Mouse (Mus musculus) heart, embryonic 11.5 days (tissue): ENCODE data around the gene Col4a6. TPM values are rescaled to one million over a fixed set of nuclear protein-coding genes. Genes with fewer than 3 reads are reported as not detected.

ENCODE experiments used
- ATAC-seq: fragments of 200-750 bp; cut with Nextera tagmentation; replicated peaks from 2 replicates; pipeline ENCODE4 v1.8.0; 2017; ENCODE audit warnings: moderate library complexity; ENCODE audit not compliant: insufficient number of reproducible peaks, low FRiP score, low TSS enrichment
- H3K27ac ChIP-seq: fragments of 300-500 bp; sonication (generic); 2 replicates; pipeline ENCODE4 v1.5.1; 2014; ENCODE audit warnings: mild to moderate bottlenecking, low read depth, low read length
- H3K27me3 ChIP-seq: fragments of 300-500 bp; sonication (generic); 2 replicates; pipeline ENCODE4 v1.6.1; 2014; ENCODE audit warnings: mild to moderate bottlenecking, low read length, mixed read lengths; ENCODE audit not compliant: control insufficient read depth, insufficient read depth
- H3K36me3 ChIP-seq: fragments of 300-500 bp; sonication (generic); 2 replicates; pipeline ENCODE4 v1.6.1; 2014; ENCODE audit warnings: mild to moderate bottlenecking, low read length, moderate library complexity, mixed read lengths; ENCODE audit not compliant: control insufficient read depth, insufficient read depth
- H3K4me1 ChIP-seq: fragments of 300-500 bp; sonication (generic); 2 replicates; pipeline ENCODE4 v1.6.1; 2014; ENCODE audit warnings: low read length; ENCODE audit not compliant: control insufficient read depth, insufficient read depth
- H3K4me2 ChIP-seq: fragments of 300-500 bp; sonication (generic); 2 replicates; pipeline ENCODE4 v1.6.1; 2014; ENCODE audit warnings: mild to moderate bottlenecking, moderate library complexity
- H3K4me3 ChIP-seq: fragments of 300-500 bp; sonication (generic); 2 replicates; pipeline ENCODE4 v1.5.1; 2014; ENCODE audit warnings: low read depth, low read length
- H3K9ac ChIP-seq: fragments of 300-500 bp; sonication (generic); 2 replicates; pipeline ENCODE4 v1.6.1; 2014; ENCODE audit warnings: mild to moderate bottlenecking, low read depth, low read length, moderate library complexity
- H3K9me3 ChIP-seq: fragments of 300-500 bp; sonication (generic); replicated peaks from 2 replicates; pipeline ENCODE4 v1.6.1; 2016; ENCODE audit warnings: low read length; ENCODE audit not compliant: control insufficient read depth
- WGBS: fragments of 180-500 bp; shearing (Covaris S2); extraction: QIAGEN DNeasy Blood & Tissue Kit; methylation state at CpG from one replicate; pipeline ENCODE4 v1.1.7; 2014; ENCODE audit not compliant: insufficient replicate concordance; 5-methylcytosine and 5-hydroxymethylcytosine counted together
- polyA plus RNA-seq: library from polyadenylated mRNA; unstranded; fragments of >200 nt; fragmentation: Nextera tagmentation; extraction: Ambion mirVana; gene quantifications from 2 replicates; pipeline ENCODE4 v1.2.1, GENCODE M21; 2014

Col4a6 gene
- polyA plus RNA-seq, 1 experiment from 2014 or later: 5.6 TPM

DNA sequence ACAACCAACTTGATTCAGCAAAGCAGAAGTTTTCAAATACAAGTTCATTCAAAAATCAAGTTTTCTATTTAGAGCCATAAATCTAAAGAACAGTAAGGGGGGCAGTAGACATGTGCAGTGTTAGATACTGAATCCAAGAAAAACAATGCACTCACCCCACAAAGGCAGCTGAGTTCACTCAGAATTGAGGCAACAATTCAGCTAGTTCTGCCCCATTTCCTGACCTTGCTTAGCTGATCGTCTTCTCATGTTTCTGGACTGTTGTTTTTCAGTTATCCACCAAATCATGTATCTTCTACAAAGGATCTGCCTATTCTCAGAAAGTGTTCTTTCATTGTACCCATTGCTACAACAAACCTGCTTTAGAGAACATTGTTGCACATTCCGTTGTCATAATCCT, 58.6 kb downstream of the Col4a6 start:
- H3K27ac ChIP-seq: no peak overlapping the region
- H3K27me3 ChIP-seq: no peaks in the 10 kb centered on the region
- H3K9me3 ChIP-seq: no peaks in the 10 kb centered on the region
- H3K4me2 ChIP-seq: no peak overlapping the region
- 63% methylated on average over 2 of the region's 2 CpGs for WGBS
- H3K4me3 ChIP-seq: no peak overlapping the region
- no peaks in the 10 kb centered on the region for H3K36me3 ChIP-seq
- H3K4me1 ChIP-seq: no peaks in the 10 kb centered on the region
- no peak for ATAC-seq
- no peak overlapping the region for H3K9ac ChIP-seq

DNA sequence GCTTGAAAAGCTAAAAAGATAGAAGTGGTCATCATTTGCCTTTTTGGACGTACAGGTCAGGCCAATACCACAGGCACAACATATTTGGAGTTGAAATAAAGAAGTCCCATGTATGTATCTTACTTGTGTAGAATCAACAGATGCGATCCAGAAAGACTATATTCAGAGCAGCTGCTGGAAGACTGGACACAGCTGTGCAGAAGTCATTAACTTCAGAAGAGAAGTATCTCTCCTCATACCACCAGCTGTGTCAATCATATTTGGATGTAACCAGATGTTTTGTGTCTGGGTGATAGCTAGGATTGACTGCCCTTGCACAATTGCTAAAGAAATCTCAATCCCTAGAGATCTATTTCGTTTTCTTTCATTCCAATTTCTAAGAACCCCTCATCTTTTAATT, 77.6 kb downstream of the Col4a6 start:
- no peaks in the 10 kb centered on the region for H3K27me3 ChIP-seq
- ATAC-seq: no peak
- no peaks in the 10 kb centered on the region for H3K4me1 ChIP-seq
- no peak overlapping the region for H3K27ac ChIP-seq
- H3K4me2 ChIP-seq: no peak overlapping the region
- no peak overlapping the region for H3K4me3 ChIP-seq
- 62% methylated on average over 3 of the region's 3 CpGs for WGBS
- no peak overlapping the region for H3K9ac ChIP-seq
- H3K9me3 ChIP-seq: no peaks in the 10 kb centered on the region
- no peaks in the 10 kb centered on the region for H3K36me3 ChIP-seq

DNA sequence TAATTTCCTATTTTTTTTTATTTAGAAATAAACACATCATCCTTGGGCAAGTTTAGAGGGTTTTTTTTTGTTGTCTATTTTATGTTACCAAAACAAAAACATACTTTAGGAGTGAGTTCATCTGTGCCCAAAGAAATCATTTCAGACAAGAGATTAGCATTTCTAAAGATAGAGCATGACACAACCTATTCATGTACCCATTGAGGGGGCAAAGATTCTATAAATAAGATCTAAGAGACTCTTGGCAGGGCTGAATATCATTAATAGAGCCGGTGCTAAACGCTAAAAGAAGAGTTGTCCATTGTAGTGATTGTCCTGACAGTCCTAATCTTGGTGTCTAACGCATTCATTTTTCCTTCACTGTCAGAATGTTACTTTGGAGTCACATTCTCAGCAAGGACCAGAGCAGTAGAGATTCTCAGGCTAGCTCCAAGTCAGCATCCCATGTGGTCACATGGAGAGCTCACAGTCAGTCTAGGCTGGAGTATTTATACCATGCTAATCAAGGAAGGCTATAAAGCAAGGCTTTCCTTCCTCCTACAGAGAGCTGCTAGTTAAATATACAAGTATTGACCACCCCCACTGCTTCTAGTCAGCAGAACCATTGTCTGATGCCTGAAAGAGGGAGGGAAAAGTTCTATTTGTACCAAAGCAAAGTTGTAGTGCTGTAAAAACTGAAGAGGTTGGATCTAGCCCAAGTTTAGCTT, 88.3 kb downstream of the Col4a6 start:
- H3K4me1 ChIP-seq: no peaks in the 10 kb centered on the region
- H3K9ac ChIP-seq: no peak overlapping the region
- ATAC-seq: no peak
- WGBS: 35% methylated on average over 3 of the region's 3 CpGs
- H3K4me3 ChIP-seq: no peak overlapping the region
- no peaks in the 10 kb centered on the region for H3K27me3 ChIP-seq
- H3K9me3 ChIP-seq: no peaks in the 10 kb centered on the region
- H3K4me2 ChIP-seq: no peak overlapping the region
- no peaks in the 10 kb centered on the region for H3K36me3 ChIP-seq
- H3K27ac ChIP-seq: 0 out of 2 replicates have a peak overlapping the region, but pooled peaks have one; percentile 41

DNA sequence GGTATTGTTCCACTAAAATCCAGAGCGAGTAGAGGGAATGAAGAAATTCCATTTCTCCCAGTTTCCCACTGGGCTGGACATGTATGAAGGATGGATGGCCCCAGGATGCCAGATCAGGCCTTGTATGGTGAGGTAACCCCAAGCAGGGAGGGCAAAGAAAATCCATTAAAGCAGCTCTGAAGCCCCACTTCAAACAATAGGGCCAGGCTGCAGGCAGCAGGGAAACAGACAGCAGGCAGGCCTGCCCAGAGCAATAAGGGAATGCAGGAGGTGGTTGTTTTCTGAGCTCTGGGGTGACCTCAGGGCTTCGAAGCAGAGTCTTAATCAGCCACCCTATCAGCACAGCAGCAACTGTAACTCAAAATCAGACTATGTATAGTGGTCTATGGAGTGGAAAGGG, 89.2 kb downstream of the Col4a6 start:
- Histone ChIP-seq H3K4me1 (no peaks in the 10 kb centered on the region), H3K27me3 (no peaks in the 10 kb centered on the region), H3K9me3 (no peaks in the 10 kb centered on the region), H3K9ac (no peak overlapping the region), H3K4me2 (no peak overlapping the region), H3K4me3 (no peak overlapping the region), H3K27ac (no peak overlapping the region), H3K36me3 (no peaks in the 10 kb centered on the region)
- no peak for ATAC-seq
- WGBS: 36% methylated on average over 2 of the region's 2 CpGs

DNA sequence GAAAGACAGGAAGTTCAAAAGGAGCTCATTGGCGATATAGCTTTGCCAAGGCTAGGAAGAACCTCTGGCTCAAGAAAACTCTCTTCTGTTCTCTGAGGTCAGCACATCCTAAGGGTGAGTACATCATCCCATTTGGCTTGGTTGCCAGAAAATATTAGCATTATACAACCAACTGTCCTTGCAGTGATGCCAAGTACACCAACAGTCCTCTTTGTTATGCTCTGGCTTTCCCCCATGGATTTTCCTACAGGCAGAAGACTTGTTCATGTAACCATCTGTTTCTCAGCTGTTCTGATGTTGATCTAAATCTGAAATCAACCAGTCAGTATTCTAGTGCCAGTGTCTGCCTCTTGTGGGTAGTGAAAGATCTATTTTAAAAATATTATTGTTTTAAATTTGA, 103.6 kb downstream of the Col4a6 start:
- H3K9ac ChIP-seq: no peak overlapping the region
- 70% methylated on average over 1 of the region's 1 CpGs for WGBS

DNA sequence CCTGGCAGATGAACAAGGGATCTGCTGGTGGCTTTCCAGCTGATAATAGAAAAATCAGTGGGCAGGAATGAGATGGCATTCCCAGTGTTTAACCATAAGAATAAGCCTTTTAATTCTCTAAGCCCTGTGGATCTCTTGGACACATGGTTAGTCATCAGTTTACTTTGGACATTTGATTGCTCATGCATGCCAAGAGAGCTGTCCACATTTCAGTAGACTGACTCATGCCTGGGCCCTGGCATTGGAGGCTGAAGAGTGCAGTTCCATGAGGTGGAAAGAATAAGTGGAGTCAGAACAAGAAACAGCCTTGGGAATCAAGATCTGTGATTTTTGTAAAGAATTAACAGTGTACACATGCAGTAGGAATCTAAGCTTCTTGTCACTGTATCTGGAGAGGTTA, 110.5 kb downstream of the Col4a6 start:
- no peak for ATAC-seq

More for the DNA sequence above, 103.6 kb downstream of the Col4a6 start:
- Histone ChIP-seq H3K4me2 (no peak overlapping the region), H3K4me3 (no peak overlapping the region), H3K36me3 (no peaks in the 10 kb centered on the region), H3K27me3 (no peaks in the 10 kb centered on the region), H3K4me1 (no peaks in the 10 kb centered on the region), H3K27ac (no peak overlapping the region), H3K9me3 (no peaks in the 10 kb centered on the region)
- ATAC-seq: no peak

DNA sequence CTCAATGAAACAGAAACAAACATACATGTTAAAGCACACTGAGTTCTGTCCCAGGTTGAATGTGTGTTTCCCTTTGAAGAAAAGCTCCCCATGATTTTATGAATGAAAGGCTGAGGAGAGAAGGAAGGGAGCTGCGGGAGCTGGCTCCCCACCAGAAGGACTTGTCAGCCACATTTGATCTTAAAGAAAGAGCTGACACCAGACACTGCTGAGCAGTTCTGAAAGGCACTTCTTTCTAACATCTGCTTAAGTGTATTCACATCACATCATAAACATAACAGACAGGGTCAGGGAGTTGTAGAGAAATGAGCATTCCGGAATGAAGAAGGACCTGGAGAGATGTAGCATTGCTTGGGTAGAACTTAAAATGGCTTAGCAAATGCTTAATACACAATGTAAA, 132.5 kb downstream of the Col4a6 start:
- H3K4me3 ChIP-seq: no peak overlapping the region
- H3K27ac ChIP-seq: no peak overlapping the region
- no peaks in the 10 kb centered on the region; the same call in 1 of the 2 replicates for H3K27me3 ChIP-seq
- no peak for ATAC-seq
- H3K36me3 ChIP-seq: no peaks in the 10 kb centered on the region
- H3K9ac ChIP-seq: no peak overlapping the region
- H3K4me2 ChIP-seq: no peak overlapping the region
- H3K9me3 ChIP-seq: no peaks in the 10 kb centered on the region
- H3K4me1 ChIP-seq: no peaks in the 10 kb centered on the region
- 72% methylated on average over 2 of the region's 2 CpGs for WGBS

More for the DNA sequence above, 110.5 kb downstream of the Col4a6 start:
- Histone ChIP-seq H3K27me3 (no peaks in the 10 kb centered on the region), H3K9ac (no peak overlapping the region), H3K4me2 (no peak overlapping the region), H3K4me3 (no peak overlapping the region), H3K4me1 (no peaks in the 10 kb centered on the region), H3K9me3 (no peaks in the 10 kb centered on the region), H3K27ac (no peak overlapping the region), H3K36me3 (no peaks in the 10 kb centered on the region)

DNA sequence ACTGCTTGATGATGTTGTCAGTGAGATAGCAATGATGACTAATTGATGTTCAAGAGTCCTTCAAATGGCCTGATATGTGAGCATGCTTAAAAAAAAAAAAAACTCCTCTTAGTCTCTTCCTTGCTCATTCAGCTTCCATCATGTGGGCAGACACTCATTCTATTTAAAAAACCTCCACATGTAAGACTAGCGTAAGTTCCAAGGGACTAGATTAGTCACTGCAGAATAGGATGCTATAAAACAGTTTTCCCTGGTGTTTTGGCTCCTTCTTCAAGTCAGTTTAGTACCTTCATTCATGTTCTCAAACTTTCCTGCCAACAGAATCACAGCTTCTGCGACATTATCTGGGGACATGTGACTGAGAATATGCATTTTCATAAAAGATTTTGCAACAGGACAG, 145.8 kb downstream of the Col4a6 start:
- H3K4me3 ChIP-seq: no peak overlapping the region
- H3K36me3 ChIP-seq: no peaks in the 10 kb centered on the region
- H3K9me3 ChIP-seq: no peaks in the 10 kb centered on the region
- 69% methylated on average over 2 of the region's 2 CpGs for WGBS
- H3K4me2 ChIP-seq: no peak overlapping the region
- no peaks in the 10 kb centered on the region for H3K27me3 ChIP-seq
- ATAC-seq: no peak
- no peak overlapping the region for H3K9ac ChIP-seq
- H3K27ac ChIP-seq: no peak overlapping the region
- no peaks in the 10 kb centered on the region for H3K4me1 ChIP-seq

DNA sequence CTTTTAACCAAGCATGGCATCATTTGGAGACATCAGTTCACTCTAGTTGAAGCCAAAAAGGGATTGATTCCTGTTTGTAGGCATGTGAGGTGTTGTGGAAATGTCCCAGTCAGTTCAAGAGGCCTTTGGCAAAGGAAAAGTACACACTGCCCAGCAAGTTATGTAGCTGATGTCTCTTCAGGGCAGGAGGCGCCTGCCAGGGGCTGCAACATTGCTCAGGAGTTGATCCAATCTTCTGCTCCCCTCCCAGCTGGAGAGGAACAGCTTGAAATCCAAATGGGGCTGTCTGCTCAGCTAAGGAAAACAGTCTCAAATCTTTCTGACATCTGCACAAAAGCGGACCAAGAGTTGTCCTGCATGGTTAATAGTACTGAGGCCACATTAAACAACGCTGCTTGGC, 149.7 kb downstream of the Col4a6 start:
- H3K27ac ChIP-seq: no peak overlapping the region
- 65% methylated on average over 3 of the region's 3 CpGs for WGBS
- H3K36me3 ChIP-seq: no peaks in the 10 kb centered on the region
- H3K27me3 ChIP-seq: no peaks in the 10 kb centered on the region
- ATAC-seq: no peak
- H3K4me1 ChIP-seq: no peaks in the 10 kb centered on the region
- no peak overlapping the region for H3K4me2 ChIP-seq
- no peak overlapping the region for H3K9ac ChIP-seq
- no peak overlapping the region for H3K4me3 ChIP-seq
- H3K9me3 ChIP-seq: no peaks in the 10 kb centered on the region
